In the genomic region with DNA sequence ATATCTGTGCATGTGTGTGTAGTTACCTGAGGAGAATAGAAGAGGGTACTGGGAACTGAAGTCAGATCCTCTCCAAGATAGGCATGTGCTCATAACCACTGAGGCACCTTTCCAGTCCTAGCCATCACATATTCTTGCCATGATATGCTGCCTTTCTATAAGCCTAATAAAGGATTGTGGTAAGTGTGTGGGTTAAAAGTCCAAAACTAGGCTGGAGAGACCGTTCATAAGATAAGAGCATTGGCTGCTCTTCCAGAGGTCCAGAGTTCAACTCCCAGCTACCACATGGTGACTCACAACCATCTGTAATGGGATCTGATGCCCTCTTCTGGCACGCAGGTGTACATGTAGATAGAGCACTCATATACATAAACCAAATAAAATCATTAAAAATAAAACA, we compare ENCODE assay signal across 13 mouse cellular contexts.
"Had no signal": no experiment of that assay in that cellular context is flagged by ENCODE, and none has a peak within 500 bp of the region (broad histone marks: within the 10 kb centered on the region; RNA-seq: fewer than 3 reads in every experiment).

No protein-coding gene starts in this region.

- H3K4me1 ChIP-seq: limb, embryonic 12.5 days; midbrain, embryonic 15.5 days; neural tube, embryonic 12.5 days had no signal

- H3K27me3 ChIP-seq: limb, embryonic 12.5 days; midbrain, embryonic 15.5 days; neural tube, embryonic 12.5 days had no signal

- H3K9me3 ChIP-seq: limb, embryonic 12.5 days; megakaryocyte, embryonic 14.5 days; midbrain, embryonic 15.5 days; neural tube, embryonic 12.5 days had no signal

- H3K9ac ChIP-seq: limb, embryonic 12.5 days; midbrain, embryonic 15.5 days; neural tube, embryonic 12.5 days had no signal

- ATAC-seq: intestine, embryonic 16.5 days; midbrain, embryonic 15.5 days had no signal

- H3K4me3 ChIP-seq: limb, embryonic 12.5 days; megakaryocyte, embryonic 14.5 days; midbrain, embryonic 15.5 days; neural tube, embryonic 12.5 days had no signal

- H3K4me2 ChIP-seq: limb, embryonic 12.5 days; midbrain, embryonic 11.5 days; midbrain, embryonic 15.5 days; neural tube, embryonic 12.5 days had no signal

- DNase-seq: kidney, postnatal 25 days; layer of hippocampus, adult 9-11 months; liver; lung, postnatal 10 days; thymus, adult 18-20 months; thymus, postnatal 14 days had no signal

- H3K27ac ChIP-seq: limb, embryonic 12.5 days; macrophage; midbrain, embryonic 15.5 days; neural tube, embryonic 12.5 days had no signal
